Mouse (Mus musculus) neural tube, embryonic 12.5 days (tissue): ENCODE data around the gene Ptprn2. TPM values are rescaled to one million over a fixed set of nuclear protein-coding genes. Genes with fewer than 3 reads are reported as not detected.
A peak's percentile ranks its signal among the peaks of the same experiment; 100 is the strongest.

Experiments
- ATAC-seq: fragments of 200-750 bp; cut with Nextera tagmentation; 2 replicates; pipeline ENCODE4 v1.8.0; 2017; ENCODE audit warnings: low read depth, mild to moderate bottlenecking, moderate TSS enrichment, moderate library complexity; ENCODE audit not compliant: low FRiP score
- H3K27ac ChIP-seq: fragments of 300-500 bp; sonication (generic); 2 replicates; pipeline ENCODE4 v1.5.1; 2016
- H3K27me3 ChIP-seq: fragments of 300-500 bp; sonication (generic); replicated peaks from 2 replicates; pipeline ENCODE4 v1.6.1; 2016; ENCODE audit warnings: mild to moderate bottlenecking
- H3K36me3 ChIP-seq: fragments of 300-500 bp; sonication (generic); 2 replicates; pipeline ENCODE4 v1.6.1; 2016; ENCODE audit warnings: mild to moderate bottlenecking
- H3K4me1 ChIP-seq: fragments of 300-500 bp; sonication (generic); 2 replicates; pipeline ENCODE4 v1.6.1; 2016
- H3K4me2 ChIP-seq: fragments of 300-500 bp; sonication (generic); replicated peaks from 2 replicates; pipeline ENCODE4 v1.6.1; 2016; ENCODE audit warnings: mild to moderate bottlenecking
- H3K4me3 ChIP-seq: fragments of 300-500 bp; sonication (generic); 2 replicates; pipeline ENCODE4 v1.5.1; 2016
- H3K9ac ChIP-seq: fragments of 300-500 bp; sonication (generic); 2 replicates; pipeline ENCODE4 v1.6.1; 2016; ENCODE audit warnings: mild to moderate bottlenecking
- H3K9me3 ChIP-seq: fragments of 300-500 bp; sonication (generic); 2 replicates; pipeline ENCODE4 v1.6.1; 2016; ENCODE audit warnings: mild to moderate bottlenecking
- WGBS: fragments of 180-500 bp; shearing (Covaris S2); methylation state at CpG from one replicate; pipeline ENCODE4 v1.1.7; 2016; 5-methylcytosine and 5-hydroxymethylcytosine counted together
- polyA plus RNA-seq: library from polyadenylated mRNA; unstranded; fragments of >200 nt; fragmentation: Nextera tagmentation; extraction: Ambion mirVana; gene quantifications from 2 replicates; pipeline ENCODE4 v1.2.1, GENCODE M21; 2016

The Ptprn2 gene
- polyA plus RNA-seq, 1 experiment from 2014 or later, result 4.9 TPM

DNA sequence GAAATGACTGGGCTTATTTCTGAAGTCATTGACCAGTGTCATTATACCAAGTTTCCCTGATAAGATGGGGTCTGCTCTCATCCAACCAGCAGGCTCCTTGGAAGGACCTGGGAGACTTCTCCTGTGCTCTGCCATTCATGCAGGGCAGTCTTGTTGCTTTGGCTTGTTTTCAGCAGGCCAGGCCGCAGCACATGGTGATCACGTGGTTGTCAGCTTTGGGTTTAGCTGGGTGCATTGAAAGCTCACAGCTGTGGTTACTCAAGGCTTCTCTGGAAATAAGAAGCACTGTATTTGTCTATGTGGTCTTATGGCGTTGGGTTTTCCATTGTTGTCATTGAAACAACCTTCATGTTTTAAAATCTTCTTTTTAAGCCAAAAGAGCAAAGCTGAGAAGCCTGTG is 678.3 kb downstream of the Ptprn2 start:
- Histone ChIP-seq H3K9me3 (no peaks in the 10 kb centered on the region), H3K36me3 (no peaks in the 10 kb centered on the region), H3K4me1 (peaks cover 24% of the 10 kb centered on the region), H3K4me3 (no peak overlapping the region), H3K4me2 (no peak overlapping the region), H3K27ac (no peak overlapping the region), H3K9ac (no peak overlapping the region), H3K27me3 (peaks cover 10% of the 10 kb centered on the region)
- no peak for ATAC-seq
- WGBS, result 63% methylated on average over 3 of the region's 3 CpGs

DNA sequence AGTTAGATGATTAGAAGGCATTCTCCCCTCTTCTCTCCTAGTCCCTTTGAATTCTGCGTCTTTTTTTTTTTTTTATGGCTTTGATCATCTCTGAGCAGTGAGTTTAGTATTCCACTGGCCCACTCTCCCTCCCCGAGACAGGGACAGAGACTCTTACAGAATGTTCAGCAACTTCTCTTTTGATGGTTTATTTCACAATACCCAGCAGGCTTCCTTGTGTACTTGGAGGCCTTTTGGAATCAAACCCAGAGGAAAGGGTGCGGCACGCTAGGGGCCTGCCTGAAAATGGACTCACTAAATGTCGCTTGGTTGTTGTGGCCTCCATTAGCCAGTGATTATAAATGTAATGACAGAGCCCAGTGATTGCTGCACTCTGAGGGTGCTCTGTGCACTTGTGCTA is 680.7 kb downstream of the Ptprn2 start:
- 69% methylated on average over 5 of the region's 5 CpGs for WGBS
- no peak overlapping the region for H3K4me2 ChIP-seq
- H3K9me3 ChIP-seq, result no peaks in the 10 kb centered on the region
- H3K27me3 ChIP-seq, result peaks cover 4% of the 10 kb centered on the region
- H3K4me1 ChIP-seq, result peaks cover 13% of the 10 kb centered on the region; the same call in 1 of the 2 replicates
- no peak overlapping the region for H3K4me3 ChIP-seq
- no peak for ATAC-seq
- H3K36me3 ChIP-seq, result no peaks in the 10 kb centered on the region
- H3K9ac ChIP-seq, result no peak overlapping the region
- no peak overlapping the region for H3K27ac ChIP-seq

DNA sequence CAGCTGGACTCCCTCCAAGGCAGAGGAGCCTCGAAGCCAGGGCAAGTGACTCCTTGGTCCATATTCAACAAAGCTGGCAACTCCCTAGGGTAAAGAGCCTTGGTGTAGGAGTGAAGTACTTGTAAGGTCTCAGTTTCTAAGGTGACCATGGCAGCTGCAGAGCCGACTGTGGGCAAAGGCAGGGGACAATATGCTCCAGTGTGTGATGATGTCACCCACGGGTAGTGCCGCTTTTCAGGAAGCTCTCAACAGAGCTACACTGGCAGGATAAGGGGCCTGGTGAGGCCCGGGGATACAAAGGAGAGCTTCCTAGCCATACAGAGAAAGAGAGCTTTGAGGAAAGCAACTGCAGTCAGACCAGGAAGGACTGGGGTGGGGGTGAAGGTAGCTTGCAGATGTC is 684.1 kb downstream of the Ptprn2 start:
- H3K4me2 ChIP-seq, result no peak overlapping the region
- H3K9ac ChIP-seq, result no peak overlapping the region
- ATAC-seq, result no peak
- no peaks in the 10 kb centered on the region for H3K9me3 ChIP-seq
- H3K4me3 ChIP-seq, result no peak overlapping the region
- peaks cover 39% of the 10 kb centered on the region for H3K4me1 ChIP-seq
- H3K27me3 ChIP-seq, result no peaks in the 10 kb centered on the region
- H3K27ac ChIP-seq, result no peak overlapping the region
- no peaks in the 10 kb centered on the region for H3K36me3 ChIP-seq
- 45% methylated on average over 5 of the region's 5 CpGs for WGBS

DNA sequence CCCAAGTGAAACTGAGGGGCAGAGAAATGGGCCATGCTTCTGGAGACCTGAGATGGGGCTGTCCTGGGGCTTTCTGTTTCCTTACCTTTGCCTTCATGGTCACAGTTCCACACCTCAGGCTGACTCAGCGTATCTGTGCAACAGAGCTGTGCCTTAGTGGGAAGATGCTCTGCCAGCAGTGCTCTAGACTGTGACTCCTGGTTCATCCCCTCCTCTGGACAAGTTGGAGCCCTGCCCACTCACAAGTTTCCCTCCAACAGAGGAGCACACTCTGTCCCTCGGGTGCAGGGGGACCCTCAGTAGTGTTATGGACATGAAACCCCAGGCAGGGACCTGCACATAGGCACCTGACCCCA is 687.0 kb downstream of the Ptprn2 start:
- Histone ChIP-seq H3K4me1 (peaks cover 57% of the 10 kb centered on the region), H3K27ac (peak overlapping the region; percentile 70; the same call in 1 of the 2 replicates), H3K4me3 (no peak overlapping the region)

DNA sequence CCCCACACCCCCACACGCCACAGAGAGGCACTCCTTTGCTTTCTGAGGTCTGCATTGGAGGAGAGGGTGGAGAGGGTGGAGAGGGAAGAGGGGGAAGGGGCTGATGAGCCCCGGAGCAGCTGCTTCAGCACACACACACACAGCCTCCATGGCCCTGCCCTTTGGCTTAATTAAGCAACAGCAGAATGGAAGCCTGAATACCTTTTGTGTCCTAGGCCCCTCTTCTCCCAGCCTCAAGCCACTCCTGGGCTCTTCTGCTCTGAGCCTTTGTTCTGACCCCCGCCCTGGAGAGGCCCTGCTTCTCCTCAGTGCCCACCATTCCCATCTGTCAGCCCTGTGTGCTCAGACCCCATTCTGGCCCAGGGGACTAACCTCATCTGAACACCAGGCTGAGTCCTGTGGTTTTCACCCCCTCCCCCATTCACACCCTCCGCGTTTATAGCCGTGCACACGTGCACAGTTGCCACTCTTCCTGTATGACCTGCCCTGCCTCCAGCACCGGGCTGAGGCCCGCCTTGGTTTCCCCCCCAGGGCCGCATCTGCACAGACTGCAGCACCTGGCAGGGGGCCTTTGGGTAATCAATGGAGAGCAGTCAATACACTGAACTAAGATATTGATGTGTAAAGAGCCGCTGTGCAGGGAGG is 687.5 kb downstream of the Ptprn2 start:
- Histone ChIP-seq H3K4me1 (peaks cover 57% of the 10 kb centered on the region), H3K9ac (no peak overlapping the region), H3K9me3 (no peaks in the 10 kb centered on the region), H3K27ac (peak overlapping the region; percentile 70; the same call in 1 of the 2 replicates), H3K27me3 (no peaks in the 10 kb centered on the region), H3K4me3 (no peak overlapping the region), H3K36me3 (no peaks in the 10 kb centered on the region), H3K4me2 (peak overlapping the region; percentile 39)
- WGBS, result 5% methylated on average over 11 of the region's 11 CpGs
- ATAC-seq, result peak; percentile 90

More for the DNA sequence above, 687.0 kb downstream of the Ptprn2 start:
- no peaks in the 10 kb centered on the region for H3K27me3 ChIP-seq
- peak overlapping the region; percentile 39 for H3K4me2 ChIP-seq
- peak; percentile 51 for ATAC-seq
- no peak overlapping the region for H3K9ac ChIP-seq
- no peaks in the 10 kb centered on the region for H3K36me3 ChIP-seq
- H3K9me3 ChIP-seq, result no peaks in the 10 kb centered on the region
- 33% methylated on average over 2 of the region's 2 CpGs for WGBS

DNA sequence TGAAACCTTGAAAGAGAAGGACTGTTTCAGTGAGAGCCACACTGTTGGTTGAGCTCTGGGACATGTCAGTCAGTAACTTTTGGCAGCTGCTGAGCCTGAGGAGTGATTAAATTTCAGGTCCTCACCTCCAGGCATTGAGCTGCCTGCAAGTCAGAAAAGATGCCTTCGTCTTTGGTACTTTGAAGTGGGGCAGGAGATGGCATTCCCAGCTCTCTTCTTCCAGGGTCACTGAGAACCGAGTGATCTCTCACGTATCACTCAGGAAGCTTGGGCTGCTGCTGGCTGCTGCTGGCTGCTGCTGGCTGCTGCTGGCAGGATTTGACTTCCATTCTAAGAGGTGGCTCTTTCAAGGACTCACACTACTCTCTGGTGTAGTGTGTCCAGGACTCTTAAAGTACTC is 688.7 kb downstream of the Ptprn2 start:
- no peak overlapping the region for H3K4me3 ChIP-seq
- H3K4me1 ChIP-seq, result peaks cover 57% of the 10 kb centered on the region
- H3K27me3 ChIP-seq, result no peaks in the 10 kb centered on the region
- ATAC-seq, result no peak
- H3K27ac ChIP-seq, result no peak overlapping the region
- no peak overlapping the region for H3K4me2 ChIP-seq
- H3K9me3 ChIP-seq, result no peaks in the 10 kb centered on the region
- H3K9ac ChIP-seq, result no peak overlapping the region
- 20% methylated on average over 3 of the region's 3 CpGs for WGBS
- no peaks in the 10 kb centered on the region for H3K36me3 ChIP-seq

DNA sequence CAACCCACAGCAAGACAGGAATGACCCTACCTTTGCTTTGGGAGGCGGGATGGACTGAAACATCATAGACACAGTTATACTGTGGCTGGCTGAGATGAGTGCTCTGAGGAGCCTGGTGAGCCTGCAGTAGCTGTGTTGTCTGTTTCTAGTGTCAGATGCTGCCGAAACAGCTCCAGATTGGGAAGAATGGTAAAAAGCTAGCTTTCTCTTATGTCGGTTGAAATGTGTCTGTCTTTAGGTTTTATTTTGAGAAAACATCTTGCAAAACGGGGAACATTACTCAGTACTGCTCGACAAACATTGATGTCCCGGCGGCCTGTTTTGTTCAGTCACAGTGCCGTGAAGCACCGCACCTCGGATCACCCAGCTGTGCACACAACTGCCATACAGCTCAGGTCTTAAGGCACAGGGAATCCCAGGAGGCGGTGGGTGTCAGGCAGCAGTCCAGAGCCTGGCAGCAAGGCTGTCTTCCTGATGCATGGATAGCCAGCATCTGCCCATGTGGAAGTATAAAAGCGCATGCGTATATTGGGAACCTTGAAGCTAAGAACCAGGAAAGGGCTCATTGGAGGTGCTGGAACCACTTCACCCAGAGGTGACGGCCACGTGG is 689.7 kb downstream of the Ptprn2 start:
- WGBS, result 70% methylated on average over 15 of the region's 15 CpGs
- no peak for ATAC-seq
- H3K4me3 ChIP-seq, result no peak overlapping the region
- no peaks in the 10 kb centered on the region for H3K9me3 ChIP-seq
- no peak overlapping the region for H3K27ac ChIP-seq
- H3K36me3 ChIP-seq, result no peaks in the 10 kb centered on the region
- H3K4me1 ChIP-seq, result peaks cover 52% of the 10 kb centered on the region
- H3K9ac ChIP-seq, result no peak overlapping the region
- H3K27me3 ChIP-seq, result no peaks in the 10 kb centered on the region
- no peak overlapping the region for H3K4me2 ChIP-seq

DNA sequence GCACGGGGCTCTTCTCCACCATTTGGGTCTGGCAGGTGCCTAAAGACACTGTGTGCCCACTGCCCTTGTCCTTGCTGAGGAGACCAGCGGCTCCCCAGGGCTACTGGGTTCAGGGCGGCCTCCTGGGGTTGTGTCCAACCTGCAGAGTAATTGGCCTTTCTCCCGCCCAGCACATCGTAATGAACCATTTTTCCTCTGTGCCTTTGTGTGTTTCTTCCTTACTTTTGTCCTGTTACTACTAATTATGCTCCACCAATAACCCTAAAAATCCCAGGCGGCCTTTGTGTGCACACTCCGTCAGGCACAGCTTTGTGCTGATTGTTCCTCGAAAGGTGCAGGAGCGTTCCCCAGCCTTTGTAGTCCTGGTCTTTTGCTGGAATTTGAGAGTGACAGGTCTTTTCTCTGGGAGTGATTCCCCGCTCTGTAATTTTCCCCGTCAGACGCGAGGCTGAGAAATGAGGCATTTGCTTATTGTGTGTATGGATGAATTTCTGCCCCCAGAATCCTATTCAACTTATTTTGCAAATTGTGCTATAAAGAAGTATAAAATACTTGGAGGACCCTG is 690.8 kb downstream of the Ptprn2 start:
- H3K9me3 ChIP-seq, result no peaks in the 10 kb centered on the region
- ATAC-seq, result no peak
- H3K9ac ChIP-seq, result no peak overlapping the region
- no peak overlapping the region for H3K4me3 ChIP-seq
- H3K27me3 ChIP-seq, result no peaks in the 10 kb centered on the region
- peaks cover 47% of the 10 kb centered on the region for H3K4me1 ChIP-seq
- WGBS, result 19% methylated on average over 13 of the region's 13 CpGs
- no peak overlapping the region for H3K4me2 ChIP-seq
- no peak overlapping the region for H3K27ac ChIP-seq
- H3K36me3 ChIP-seq, result no peaks in the 10 kb centered on the region

DNA sequence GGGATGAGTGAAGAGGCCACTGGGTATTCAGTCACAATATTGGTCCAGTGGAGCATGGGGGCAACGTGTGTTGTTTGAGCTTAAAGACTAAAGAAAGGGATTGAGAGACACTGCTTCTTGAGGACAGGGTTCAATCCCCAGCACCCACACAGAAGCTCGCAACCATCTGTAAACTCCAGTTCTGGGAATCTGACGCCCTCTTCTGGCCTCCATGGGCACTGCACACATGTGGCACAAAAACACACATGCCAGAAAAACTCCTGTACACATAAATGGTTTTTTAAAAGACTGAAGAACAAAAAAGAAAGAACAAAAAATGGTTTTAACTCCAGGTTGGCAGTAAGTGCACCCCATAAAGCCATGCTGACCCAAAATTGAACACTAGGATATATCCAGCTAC is 701.6 kb downstream of the Ptprn2 start:
- Histone ChIP-seq H3K4me3 (no peak overlapping the region), H3K27me3 (no peaks in the 10 kb centered on the region), H3K9me3 (peaks cover 8% of the 10 kb centered on the region; the same call in 1 of the 2 replicates), H3K4me2 (no peak overlapping the region), H3K9ac (no peak overlapping the region), H3K27ac (no peak overlapping the region), H3K4me1 (no peaks in the 10 kb centered on the region), H3K36me3 (peaks cover 31% of the 10 kb centered on the region)
- 79% methylated on average over 3 of the region's 3 CpGs for WGBS
- ATAC-seq, result no peak

DNA sequence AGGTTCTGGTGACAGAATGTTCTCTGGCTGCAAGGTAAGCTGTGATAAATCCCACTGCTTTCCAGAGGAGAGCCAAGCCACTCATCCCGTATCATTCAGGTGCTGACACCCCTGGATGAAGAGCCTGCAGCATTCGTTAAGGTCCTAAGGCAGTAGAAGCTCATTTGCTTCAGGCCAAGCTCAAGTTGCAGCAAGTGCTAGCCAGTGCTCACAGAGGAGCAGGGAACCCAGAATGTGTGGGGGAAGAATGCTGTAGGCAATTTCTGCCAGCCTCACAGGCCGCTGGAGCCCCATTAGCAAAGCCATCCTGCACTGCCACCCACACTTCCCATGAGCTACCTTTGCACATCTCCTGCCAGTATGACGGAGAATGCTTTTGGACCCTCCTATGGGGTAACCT is 706.5 kb downstream of the Ptprn2 start:
- ATAC-seq, result no peak
- Histone ChIP-seq H3K27me3 (no peaks in the 10 kb centered on the region), H3K36me3 (peaks cover 7% of the 10 kb centered on the region), H3K4me3 (no peak overlapping the region), H3K9ac (no peak overlapping the region), H3K4me2 (no peak overlapping the region), H3K4me1 (peaks cover 12% of the 10 kb centered on the region), H3K9me3 (peaks cover 2% of the 10 kb centered on the region; the same call in 1 of the 2 replicates), H3K27ac (no peak overlapping the region)
- WGBS, result 86% methylated on average over 4 of the region's 4 CpGs

DNA sequence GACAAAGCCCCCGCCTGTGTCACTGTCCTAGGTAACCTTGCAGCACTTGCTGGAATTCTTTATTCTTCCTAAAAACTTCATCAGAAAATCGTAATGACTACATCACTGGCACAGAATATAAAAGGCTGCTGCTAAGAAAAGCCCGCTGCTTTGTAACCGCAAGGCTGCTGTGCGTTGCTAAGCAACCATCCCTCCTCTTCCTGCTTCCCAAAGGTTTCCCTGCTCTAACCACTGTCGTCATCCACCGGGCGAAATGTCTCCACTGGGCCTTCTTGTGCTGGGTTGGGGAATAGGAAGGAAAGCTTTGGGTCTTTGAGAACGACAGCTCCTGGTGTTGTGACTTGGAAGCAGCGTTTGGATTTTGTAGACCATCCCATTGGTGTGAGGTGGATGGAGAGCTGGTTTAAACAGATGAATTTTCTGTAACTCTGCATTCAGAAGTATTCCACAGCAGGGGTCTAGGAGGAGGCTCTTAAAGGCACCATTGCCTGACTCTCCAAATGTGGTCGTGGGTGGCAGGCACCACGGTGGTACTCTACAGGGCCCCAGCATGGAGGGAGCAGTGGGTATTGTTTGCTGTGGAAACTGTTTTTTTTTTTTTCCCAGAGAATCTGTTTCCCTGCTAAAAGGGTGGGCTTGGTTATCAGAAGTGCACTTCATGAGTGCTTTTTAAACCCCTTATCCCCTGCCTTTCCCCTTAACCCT is 711.4 kb downstream of the Ptprn2 start:
- Histone ChIP-seq H3K27me3 (no peaks in the 10 kb centered on the region), H3K9me3 (no peaks in the 10 kb centered on the region), H3K4me3 (no peak overlapping the region), H3K36me3 (no peaks in the 10 kb centered on the region), H3K4me2 (peak overlapping the region; percentile 39), H3K27ac (peak overlapping the region; percentile 43), H3K4me1 (peaks cover 44% of the 10 kb centered on the region), H3K9ac (0 out of 2 replicates have a peak overlapping the region, but pooled peaks have one; percentile 21)
- WGBS, result 4% methylated on average over 12 of the region's 12 CpGs
- ATAC-seq, result peak; percentile 84

DNA sequence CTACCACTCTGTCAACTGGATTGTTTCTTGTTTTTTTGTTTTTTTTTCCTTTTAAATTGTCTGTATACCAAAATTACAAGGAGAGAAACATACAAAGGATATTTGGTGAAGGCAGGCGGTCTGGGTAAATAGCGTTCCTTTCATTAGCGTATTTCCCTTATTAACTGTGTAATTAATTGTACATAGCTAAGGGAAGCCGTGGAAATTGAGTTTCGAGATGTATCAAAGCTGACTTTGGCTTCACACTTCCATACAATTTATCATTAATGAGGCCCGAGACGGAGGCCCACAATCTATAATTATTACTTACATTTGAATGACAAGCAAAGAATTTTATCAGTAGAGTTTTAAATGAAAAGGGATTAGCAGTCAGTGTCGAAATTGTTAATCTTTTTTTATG is 712.6 kb downstream of the Ptprn2 start:
- Histone ChIP-seq H3K36me3 (no peaks in the 10 kb centered on the region), H3K27ac (no peak overlapping the region), H3K4me2 (no peak overlapping the region), H3K27me3 (no peaks in the 10 kb centered on the region), H3K4me1 (peaks cover 51% of the 10 kb centered on the region), H3K9me3 (no peaks in the 10 kb centered on the region), H3K9ac (no peak overlapping the region), H3K4me3 (no peak overlapping the region)
- WGBS, result 49% methylated on average over 8 of the region's 8 CpGs
- ATAC-seq, result no peak
